Mouse (Mus musculus) erythroblast, embryonic 14.5 days (primary cell): ENCODE data around the gene Spata4.

Experiments used
- GATA1 ChIP-seq: IDR thresholded peaks from 2 replicates; pipeline ENCODE4 v1.6.1; 2012; ENCODE audit warnings: low read length, inconsistent platforms, mixed read lengths
- TAL1 ChIP-seq: IDR thresholded peaks from 3 replicates; pipeline ENCODE4 v1.6.1; 2012; ENCODE audit warnings: low read length, inconsistent platforms, mixed read lengths

- TF ChIP-seq TAL1 (no peak), GATA1 (no peak)
Observed at GRCm38 (mm10) chr8:54603440-54603839, 2.9 kb downstream of the Spata4 start.
